Mouse (Mus musculus): ENCODE measurements around the gene Clcn2.

The Clcn2 gene

GRCm38 (mm10) chr16:20722736-20723135 is 5.2 kb upstream of the Clcn2 start:
- no peak for DNase-seq (ENCODE audit: low spot score)

GRCm38 (mm10) chr16:20721808-20722207 is 4.3 kb upstream of the Clcn2 start:
- DNase-seq (ENCODE audit: low spot score): no peak

- DNase-seq (ENCODE audit: low spot score): no peak
Observed at GRCm38 (mm10) chr16:20717978-20718670, 578 bp upstream of the Clcn2 start.

GRCm38 (mm10) chr16:20716841-20717180 is 735 bp downstream of the Clcn2 start:
- no peak for DNase-seq (ENCODE audit: low spot score)

- peak; percentile 70 for DNase-seq (ENCODE audit: low spot score)
Observed at GRCm38 (mm10) chr16:20715976-20716840, 1.3 kb downstream of the Clcn2 start.

- no peak for DNase-seq (ENCODE audit: low spot score)
Observed at GRCm38 (mm10) chr16:20715566-20715965, 2.0 kb downstream of the Clcn2 start.

GRCm38 (mm10) chr16:20715161-20715560 is 2.4 kb downstream of the Clcn2 start:
- no peak for DNase-seq (ENCODE audit: low spot score)

- no peak for DNase-seq (ENCODE audit: low spot score)
Observed at GRCm38 (mm10) chr16:20714307-20715080, 3.1 kb downstream of the Clcn2 start.

- DNase-seq (ENCODE audit: low spot score): no peak
Observed at GRCm38 (mm10) chr16:20712889-20713288, 4.7 kb downstream of the Clcn2 start.

GRCm38 (mm10) chr16:20712190-20712589 is 5.4 kb downstream of the Clcn2 start:
- DNase-seq (ENCODE audit: low spot score): no peak

GRCm38 (mm10) chr16:20710810-20711209 is 6.7 kb downstream of the Clcn2 start:
- no peak for DNase-seq (ENCODE audit: low spot score)

GRCm38 (mm10) chr16:20710370-20710769 is 7.2 kb downstream of the Clcn2 start:
- DNase-seq (ENCODE audit: low spot score): no peak

GRCm38 (mm10) chr16:20708939-20709734 is 8.4 kb downstream of the Clcn2 start:
- no peak for DNase-seq (ENCODE audit: low spot score)

GRCm38 (mm10) chr16:20708220-20708938 is 9.2 kb downstream of the Clcn2 start:
- no peak for DNase-seq (ENCODE audit: low spot score)

GRCm38 (mm10) chr16:20706407-20707055 is 11.0 kb downstream of the Clcn2 start:
- DNase-seq (ENCODE audit: low spot score): no peak

- no peak for DNase-seq (ENCODE audit: low spot score)
Observed at GRCm38 (mm10) chr16:20705786-20706185, 11.8 kb downstream of the Clcn2 start.

- no peak for DNase-seq (ENCODE audit: low spot score)
Observed at GRCm38 (mm10) chr16:20703699-20704400, 13.7 kb downstream of the Clcn2 start.

- no peak for DNase-seq (ENCODE audit: low spot score)
Observed at GRCm38 (mm10) chr16:20703071-20703470, 14.5 kb downstream of the Clcn2 start.

- peak; percentile 71 for DNase-seq (ENCODE audit: low spot score)
Observed at GRCm38 (mm10) chr16:20702522-20702893, 15.0 kb downstream of the Clcn2 start.
